Mouse (Mus musculus): ENCODE data around the gene Cradd. TPM values are rescaled to one million over a fixed set of nuclear protein-coding genes. Genes with fewer than 3 reads are reported as not detected.

Cradd gene
- total and polyA plus RNA-seq, 3 experiments = 1.9 to 9.0 TPM; not detected in 1

DNA sequence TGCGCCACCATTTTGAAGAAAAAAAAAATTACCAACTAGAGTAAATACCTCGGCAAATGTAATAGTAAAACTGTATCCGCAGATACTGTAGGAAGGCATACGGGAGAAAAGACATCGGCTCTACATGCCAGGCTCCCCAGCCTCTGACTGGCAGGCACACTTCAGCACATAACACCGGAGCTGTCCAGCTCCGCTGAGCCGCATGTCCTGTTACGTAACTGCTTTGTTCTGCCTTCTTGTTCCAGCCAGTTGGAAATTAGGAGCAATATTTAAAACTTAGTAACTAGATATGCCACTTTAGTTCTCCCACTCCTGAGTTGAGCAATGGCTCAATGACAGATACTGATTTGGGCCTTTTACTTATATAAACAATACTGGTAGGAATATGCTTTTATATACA is 48.4 kb downstream of the Cradd start:
- no peak overlapping the region for H3K27ac ChIP-seq (ENCODE audit: control insufficient read depth, low read depth, low read length)
- H3K4me1 ChIP-seq (ENCODE audit: control insufficient read depth in 1 of 2, insufficient read depth in 2 of 2, low read length in 2 of 2) = peaks cover 0 to 5% of the 10 kb centered on the region in 2 experiments; a peak in 2 of 4 replicates
- H3K4me3 ChIP-seq (ENCODE audit: control insufficient read depth in 1 of 2, insufficient read depth in 1 of 2, low read depth in 2 of 2, low read length in 2 of 2) = no peak overlapping the region
- no peaks in the 10 kb centered on the region for H3K79me2 ChIP-seq (ENCODE audit: control insufficient read depth, insufficient read depth, low read length, poor library complexity)
- no peaks in the 10 kb centered on the region for H3K27me3 ChIP-seq (ENCODE audit: control insufficient read depth in 1 of 2, insufficient read depth in 2 of 2, low read length in 2 of 2)
- H3K9ac ChIP-seq (ENCODE audit: control insufficient read depth, low read depth, low read length, poor library complexity, severe bottlenecking) = no peak overlapping the region
- no peaks in the 10 kb centered on the region for H3K9me3 ChIP-seq (replicated peaks; ENCODE audit: insufficient read depth, low read length)
- TF ChIP-seq UBTF (IDR thresholded peaks at IDR 0.05; ENCODE audit: borderline replicate concordance, insufficient read depth, low read depth, low read length) (no peak), RAD21 (IDR thresholded peaks at IDR 0.05; ENCODE audit: low read depth, low read length) (no peak), HCFC1 (IDR thresholded peaks at IDR 0.05; ENCODE audit: low read depth, low read length) (no peak), EP300 (IDR thresholded peaks at IDR 0.05; ENCODE audit: low read depth in 1 of 2, low read length in 2 of 2) (no peak), E2F4 (IDR thresholded peaks at IDR 0.05; ENCODE audit: borderline replicate concordance, low read depth, low read length) (no peak), MEF2A (IDR thresholded peaks at IDR 0.05; ENCODE audit: extremely low read depth, insufficient replicate concordance, low read depth, low read length, poor library complexity, severe bottlenecking) (no peak), NRF1 (IDR thresholded peaks at IDR 0.05; ENCODE audit: insufficient read depth, low read depth, low read length, poor library complexity, severe bottlenecking) (no peak), POLR2A (IDR thresholded peaks at IDR 0.05; ENCODE audit: control insufficient read depth in 1 of 2, insufficient read depth in 1 of 2, low read depth in 1 of 2, low read length in 2 of 2, poor library complexity in 1 of 2) (no peak), MYB (IDR thresholded peaks at IDR 0.05; ENCODE audit: low read depth, low read length) (no peak), ELF1 (IDR thresholded peaks at IDR 0.05; ENCODE audit: low read depth, low read length) (no peak)
- peaks cover 0 to 5% of the 10 kb centered on the region in 2 experiments; a peak in 1 of 4 replicates for H3K36me3 ChIP-seq (ENCODE audit: control insufficient read depth in 1 of 2, insufficient read depth in 2 of 2, low read length in 2 of 2)
- DNase-seq (ENCODE audit: low read depth, low spot score) = no peak

DNA sequence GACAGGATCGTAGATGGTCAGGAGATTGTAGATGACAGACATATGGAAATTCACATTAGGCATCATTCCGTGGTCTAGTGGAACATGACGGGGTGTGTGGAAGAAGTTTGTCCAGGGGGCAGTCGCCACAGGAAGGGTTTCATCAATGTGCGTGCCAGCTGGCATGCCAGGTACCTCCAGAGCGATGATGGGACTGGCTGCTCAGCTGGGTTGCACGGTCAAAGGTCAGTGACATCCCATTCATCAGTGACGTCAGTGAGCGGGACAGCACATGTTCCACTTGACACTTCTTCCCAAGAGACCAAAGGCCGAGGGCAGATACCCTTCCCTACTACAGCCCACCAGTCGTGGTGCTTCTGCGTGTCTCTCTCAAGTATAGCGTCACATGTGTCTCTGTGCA is 50.7 kb downstream of the Cradd start:
- Histone ChIP-seq H3K27ac (ENCODE audit: control insufficient read depth, low read depth, low read length) (no peak overlapping the region), H3K4me1 (ENCODE audit: control insufficient read depth in 1 of 2, insufficient read depth in 2 of 2, low read length in 2 of 2) (peaks cover 0 to 5% of the 10 kb centered on the region in 2 experiments; a peak in 2 of 4 replicates), H3K4me3 (ENCODE audit: control insufficient read depth in 1 of 2, insufficient read depth in 1 of 2, low read depth in 2 of 2, low read length in 2 of 2) (no peak overlapping the region), H3K9me3 (replicated peaks; ENCODE audit: insufficient read depth, low read length) (no peaks in the 10 kb centered on the region), H3K9ac (ENCODE audit: control insufficient read depth, low read depth, low read length, poor library complexity, severe bottlenecking) (no peak overlapping the region), H3K27me3 (ENCODE audit: control insufficient read depth in 1 of 2, insufficient read depth in 2 of 2, low read length in 2 of 2) (no peaks in the 10 kb centered on the region), H3K36me3 (ENCODE audit: control insufficient read depth in 1 of 2, insufficient read depth in 2 of 2, low read length in 2 of 2) (peaks cover 0 to 5% of the 10 kb centered on the region in 2 experiments; a peak in 1 of 4 replicates), H3K79me2 (ENCODE audit: control insufficient read depth, insufficient read depth, low read length, poor library complexity) (no peaks in the 10 kb centered on the region)
- DNase-seq (ENCODE audit: low read depth, low spot score) = no peak
- TF ChIP-seq POLR2A (IDR thresholded peaks at IDR 0.05; ENCODE audit: control insufficient read depth in 1 of 2, insufficient read depth in 1 of 2, low read depth in 1 of 2, low read length in 2 of 2, poor library complexity in 1 of 2) = no peak

DNA sequence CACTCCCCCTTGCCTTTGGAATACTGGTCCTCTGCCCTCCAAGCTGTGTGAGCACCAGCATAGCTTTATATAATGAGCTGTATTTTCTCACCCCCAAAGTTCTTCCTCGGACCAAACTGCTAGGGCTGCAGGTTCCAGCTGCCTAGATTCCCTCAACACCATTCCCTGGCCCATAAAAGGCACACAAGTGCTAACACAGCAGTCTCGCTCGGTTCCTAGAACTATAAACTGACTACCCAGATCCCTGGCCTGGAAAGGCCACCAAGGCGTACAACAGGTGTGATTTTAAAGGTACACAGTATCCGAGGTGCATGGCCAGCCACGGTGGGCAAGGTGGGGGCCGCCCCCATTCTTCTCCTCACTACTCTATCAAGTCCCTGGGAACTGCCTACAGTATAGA is 54.8 kb downstream of the Cradd start:
- Histone ChIP-seq H3K4me1 (ENCODE audit: control insufficient read depth in 1 of 2, insufficient read depth in 2 of 2, low read length in 2 of 2) (peaks cover 4 to 7% of the 10 kb centered on the region in 2 experiments; a peak in 3 of 4 replicates), H3K9me3 (replicated peaks; ENCODE audit: insufficient read depth, low read length) (no peaks in the 10 kb centered on the region), H3K27ac (ENCODE audit: control insufficient read depth, low read depth, low read length) (no peak overlapping the region), H3K27me3 (ENCODE audit: control insufficient read depth in 1 of 2, insufficient read depth in 2 of 2, low read length in 2 of 2) (no peaks in the 10 kb centered on the region), H3K9ac (ENCODE audit: control insufficient read depth, low read depth, low read length, poor library complexity, severe bottlenecking) (no peak overlapping the region), H3K4me3 (ENCODE audit: control insufficient read depth in 1 of 2, insufficient read depth in 1 of 2, low read depth in 2 of 2, low read length in 2 of 2) (no peak overlapping the region), H3K79me2 (ENCODE audit: control insufficient read depth, insufficient read depth, low read length, poor library complexity) (no peaks in the 10 kb centered on the region), H3K36me3 (ENCODE audit: control insufficient read depth in 1 of 2, insufficient read depth in 2 of 2, low read length in 2 of 2) (peaks cover 0 to 10% of the 10 kb centered on the region in 2 experiments; a peak in 1 of 4 replicates)
- no peak for DNase-seq (ENCODE audit: low read depth, low spot score)
- TF ChIP-seq POLR2A (IDR thresholded peaks at IDR 0.05; ENCODE audit: control insufficient read depth in 1 of 2, insufficient read depth in 1 of 2, low read depth in 1 of 2, low read length in 2 of 2, poor library complexity in 1 of 2) (no peak), NELFE (IDR thresholded peaks at IDR 0.05; ENCODE audit: low read depth, low read length) (no peak), ELF1 (IDR thresholded peaks at IDR 0.05; ENCODE audit: low read depth, low read length) (no peak), TAL1 (IDR thresholded peaks at IDR 0.05; ENCODE audit: low read length) (no peak), MAZ (IDR thresholded peaks at IDR 0.05; ENCODE audit: low read depth, low read length) (no peak), GABPA (IDR thresholded peaks at IDR 0.05; ENCODE audit: low read depth, low read length) (no peak)
